Mouse (Mus musculus) olfactory bulb, adult 2 months (tissue): ENCODE results near the gene Il20. TPM values are rescaled to one million over a fixed set of nuclear protein-coding genes. Genes with fewer than 3 reads are reported as not detected.

Source experiments
- H3K27ac ChIP-seq: fragments of 200-500 bp; 2 replicates; pipeline ENCODE4 v1.5.1; 2012; ENCODE audit warnings: low read depth, low read length; ENCODE audit not compliant: insufficient read depth
- H3K4me1 ChIP-seq: fragments of 200-500 bp; 2 replicates; pipeline ENCODE4 v1.6.1; 2012; ENCODE audit warnings: low read length; ENCODE audit not compliant: control insufficient read depth, insufficient read depth
- H3K4me3 ChIP-seq: fragments of 200-500 bp; 2 replicates; pipeline ENCODE4 v1.5.1; 2012; ENCODE audit warnings: mild to moderate bottlenecking, low read depth, low read length, moderate library complexity; ENCODE audit not compliant: insufficient read depth
- CTCF ChIP-seq: fragments of 200-500 bp; IDR thresholded peaks from 2 replicates; pipeline ENCODE4 v1.5.1; 2012; ENCODE audit warnings: low read depth, mild to moderate bottlenecking, low read length, moderate library complexity; ENCODE audit not compliant: insufficient read depth
- POLR2A ChIP-seq: fragments of 200-500 bp; IDR thresholded peaks from 2 replicates; pipeline ENCODE4 v1.6.1; 2012; ENCODE audit warnings: mild to moderate bottlenecking, low read depth, low read length, moderate library complexity; ENCODE audit not compliant: insufficient read depth
- WGBS: fragments of 180-500 bp; shearing (Covaris S2); methylation state at CpG from one replicate; pipeline ENCODE4 v1.1.7; 2018; 5-methylcytosine and 5-hydroxymethylcytosine counted together
- polyA plus RNA-seq: library from polyadenylated mRNA; stranded (reverse); fragments of >200 nt; gene quantifications from 2 replicates; pipeline ENCODE4 v1.2.4, GENCODE M21; 2012; ENCODE audit warnings: low replicate concordance; ENCODE audit not compliant: missing spikeins, insufficient read depth, insufficient read length

The Il20 gene
- polyA plus RNA-seq, 1 experiment: not detected

GRCm38 (mm10) chr1:130875910-130876309, 35.3 kb downstream of the Il20 start:
- 70% methylated on average over 3 of the region's 3 CpGs for WGBS

GRCm38 (mm10) chr1:130875139-130875538, 36.1 kb downstream of the Il20 start:
- WGBS: 51% methylated on average over 3 of the region's 3 CpGs
- H3K4me3 ChIP-seq: no peak overlapping the region
- peaks cover 6% of the 10 kb centered on the region for H3K4me1 ChIP-seq
- TF ChIP-seq CTCF (no peak), POLR2A (no peak)
- no peak overlapping the region for H3K27ac ChIP-seq

More at GRCm38 (mm10) chr1:130875910-130876309, 35.3 kb downstream of the Il20 start:
- TF ChIP-seq POLR2A (no peak), CTCF (no peak)
- Histone ChIP-seq H3K4me3 (no peak overlapping the region), H3K27ac (no peak overlapping the region), H3K4me1 (peaks cover 6% of the 10 kb centered on the region)

- TF ChIP-seq CTCF: no peak
- Histone ChIP-seq H3K4me1 (peaks cover under 1% of the 10 kb centered on the region), H3K4me3 (no peak overlapping the region), H3K27ac (no peak overlapping the region)
- 98% methylated on average over 2 of the region's 2 CpGs for WGBS
Measured at GRCm38 (mm10) chr1:130872912-130873311, 38.3 kb downstream of the Il20 start.

GRCm38 (mm10) chr1:130865541-130866221, 45.6 kb downstream of the Il20 start, which contains the start of gene Fcmr:
Gene Fcmr (plus strand): TSS chr1:130865669.
- no peak for TF ChIP-seq CTCF
- no peak for TF ChIP-seq POLR2A
- Histone ChIP-seq H3K4me3 (no peak within 1 kb of the TSS), H3K4me1 (peaks cover 3% of the 10 kb centered on the region), H3K27ac (no peak within 1 kb of the TSS)
- 80% methylated on average over 7 of the region's 7 CpGs for WGBS

DNA sequence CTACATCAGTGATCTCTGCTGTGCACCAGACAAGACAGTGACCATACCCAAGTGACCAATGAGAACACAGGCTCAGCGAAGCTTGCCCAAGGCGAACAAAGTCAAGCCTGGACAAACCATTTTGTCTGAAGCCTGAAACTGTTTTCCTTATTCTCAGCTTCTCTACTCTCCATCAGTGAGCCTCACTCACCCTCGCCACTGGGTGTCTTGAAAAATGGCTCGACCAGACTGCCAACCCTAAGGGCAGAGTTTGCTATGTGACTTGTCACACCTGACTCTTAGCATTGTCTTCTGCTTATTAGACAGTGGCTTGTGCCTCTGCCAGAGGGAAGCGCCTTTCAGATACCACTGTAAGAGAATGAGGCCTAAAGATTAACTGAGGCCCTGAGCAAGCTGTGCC, 46.5 kb downstream of the Il20 start:
- Histone ChIP-seq H3K4me1 (peaks cover 3% of the 10 kb centered on the region), H3K27ac (no peak overlapping the region), H3K4me3 (no peak overlapping the region)
- TF ChIP-seq CTCF (no peak), POLR2A (no peak)
- 95% methylated on average over 5 of the region's 5 CpGs for WGBS

DNA sequence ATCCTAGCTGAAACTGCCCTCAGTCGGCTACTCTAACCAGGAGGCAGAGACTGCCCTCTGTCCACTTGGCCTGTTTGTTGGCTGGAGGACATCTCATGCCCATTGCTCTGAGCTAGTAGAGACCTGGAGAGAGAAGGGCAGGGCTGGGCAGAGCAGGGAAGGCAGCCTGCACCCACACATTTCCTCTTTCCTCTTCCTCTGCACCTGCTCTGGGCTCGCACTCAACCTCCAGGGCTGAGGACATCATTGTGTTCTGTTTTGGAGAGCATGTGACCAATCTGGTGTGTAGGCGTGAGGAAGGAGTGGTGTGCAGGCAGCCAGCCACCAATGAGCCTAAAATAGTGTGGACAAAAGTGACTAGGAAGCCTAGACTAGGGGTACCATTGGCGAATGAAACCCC, 47.0 kb downstream of the Il20 start:
- no peak for TF ChIP-seq POLR2A
- TF ChIP-seq CTCF: no peak
- Histone ChIP-seq H3K4me3 (no peak overlapping the region), H3K27ac (no peak overlapping the region), H3K4me1 (peaks cover 3% of the 10 kb centered on the region)
- WGBS: 67% methylated on average over 4 of the region's 4 CpGs

DNA sequence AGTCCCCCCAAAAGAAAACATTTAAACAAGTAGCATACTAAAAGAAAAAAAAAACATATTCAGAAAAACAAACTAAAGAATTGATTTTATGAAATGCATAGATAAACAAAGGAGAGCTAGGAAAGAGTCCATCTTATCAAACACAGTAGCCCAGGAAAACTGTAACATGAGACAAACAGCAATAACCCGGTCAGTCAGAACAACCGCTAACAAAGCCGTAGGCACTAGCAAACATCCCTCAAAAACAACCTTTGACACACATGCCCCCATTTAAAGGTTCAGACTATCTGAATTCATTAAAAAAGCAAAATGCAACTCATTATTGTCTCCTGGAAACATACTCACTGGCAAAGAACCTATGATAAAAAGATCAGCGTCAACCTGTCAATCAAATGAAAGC, 53.8 kb downstream of the Il20 start:
- TF ChIP-seq POLR2A (no peak), CTCF (no peak)
- 84% methylated on average over 4 of the region's 4 CpGs for WGBS
- H3K4me3 ChIP-seq: no peak overlapping the region
- no peak overlapping the region for H3K27ac ChIP-seq
- no peaks in the 10 kb centered on the region for H3K4me1 ChIP-seq

Other genes with a start within 250 kb of the Il20 start
- not detected in 2 replicates for gene C4bp, start 249.8 kb downstream of the Il20 start, polyA plus RNA-seq
- not detected in 2 replicates for gene Gm29427, start 195.7 kb downstream of the Il20 start, polyA plus RNA-seq
- gene Yod1, start 194.1 kb downstream of the Il20 start, polyA plus RNA-seq: not detected in 2 replicates
- gene Pfkfb2, start 182.2 kb downstream of the Il20 start, polyA plus RNA-seq: not detected in 2 replicates
- gene AA986860, start 179.5 kb downstream of the Il20 start, polyA plus RNA-seq: not detected in 2 replicates
- not detected in 2 replicates for gene Fcamr, start 110.5 kb downstream of the Il20 start, polyA plus RNA-seq
- not detected in 2 replicates for gene Pigr, start 84.8 kb downstream of the Il20 start, polyA plus RNA-seq
- gene Fcmr, start 45.8 kb downstream of the Il20 start, polyA plus RNA-seq: not detected in 2 replicates
- gene Il24, start 24.0 kb downstream of the Il20 start, polyA plus RNA-seq: not detected in 2 replicates
- gene Il19, start 28.7 kb upstream of the Il20 start, polyA plus RNA-seq: not detected in 2 replicates
- not detected in 2 replicates for gene Il10, start 108.4 kb upstream of the Il20 start, polyA plus RNA-seq
- gene Mapkapk2, start 186.4 kb upstream of the Il20 start, polyA plus RNA-seq: not detected in 2 replicates
- gene Dyrk3, start 226.9 kb upstream of the Il20 start, polyA plus RNA-seq: not detected in 2 replicates
- not detected in 2 replicates for gene Eif2d, start 241.7 kb upstream of the Il20 start, polyA plus RNA-seq